Mouse (Mus musculus): ENCODE measurements around the gene Rsph14. TPM values are rescaled to one million over a fixed set of nuclear protein-coding genes. Genes with fewer than 3 reads are reported as not detected.

The Rsph14 gene
- polyA plus RNA-seq, 1 experiment = not detected

DNA sequence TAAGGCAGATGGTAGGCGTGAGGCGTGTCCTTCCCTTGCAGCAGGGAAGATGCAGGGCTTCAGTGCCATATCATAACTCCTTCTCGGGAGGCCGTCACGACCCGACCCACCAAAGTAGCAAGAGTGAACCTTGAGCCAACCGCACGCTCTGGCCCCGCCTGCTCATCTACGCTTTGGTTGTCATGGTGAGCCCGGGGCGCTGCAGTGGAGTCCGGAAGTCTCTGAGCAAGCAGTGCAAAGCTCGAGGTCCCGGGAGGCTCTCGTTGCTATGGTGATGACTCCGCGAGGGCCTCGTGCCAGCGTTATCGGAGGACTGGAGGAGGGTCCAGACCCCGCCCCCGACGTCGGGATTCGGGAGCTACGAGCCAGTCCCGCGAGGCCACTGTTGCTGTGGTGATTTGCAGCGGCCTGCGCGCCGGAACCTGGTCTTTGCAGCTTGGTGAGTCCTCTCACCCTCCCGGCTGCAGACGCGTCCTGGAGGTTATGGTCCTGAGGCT, 4.5 kb upstream of the Rsph14 start, which contains the start of gene Rab36:
Gene Rab36 (plus strand): TSS at position 176 of the 497 bp plus-strand sequence.
- Histone ChIP-seq H3K27me3 (replicated peaks; ENCODE audit: control insufficient read depth, insufficient read depth, low read length) (no peaks in the 10 kb centered on the region), H3K4me1 (ENCODE audit: control insufficient read depth, insufficient read depth, low read length) (no peaks in the 10 kb centered on the region), H3K36me3 (ENCODE audit: control insufficient read depth, insufficient read depth, low read length) (no peaks in the 10 kb centered on the region), H3K4me3 (ENCODE audit: insufficient read depth, low read depth, low read length) (peak within 1 kb of the TSS; percentile 56), H3K27ac (ENCODE audit: insufficient read depth, low read depth, low read length) (no peak within 1 kb of the TSS)
- TF ChIP-seq CTCF (conservative IDR thresholded peaks at IDR 0.05; ENCODE audit: insufficient read depth, insufficient read length, low read depth, low read length) = no peak
- 1% methylated on average over 36 of the region's 36 CpGs for WGBS
- peak; percentile 98 for DNase-seq

DNA sequence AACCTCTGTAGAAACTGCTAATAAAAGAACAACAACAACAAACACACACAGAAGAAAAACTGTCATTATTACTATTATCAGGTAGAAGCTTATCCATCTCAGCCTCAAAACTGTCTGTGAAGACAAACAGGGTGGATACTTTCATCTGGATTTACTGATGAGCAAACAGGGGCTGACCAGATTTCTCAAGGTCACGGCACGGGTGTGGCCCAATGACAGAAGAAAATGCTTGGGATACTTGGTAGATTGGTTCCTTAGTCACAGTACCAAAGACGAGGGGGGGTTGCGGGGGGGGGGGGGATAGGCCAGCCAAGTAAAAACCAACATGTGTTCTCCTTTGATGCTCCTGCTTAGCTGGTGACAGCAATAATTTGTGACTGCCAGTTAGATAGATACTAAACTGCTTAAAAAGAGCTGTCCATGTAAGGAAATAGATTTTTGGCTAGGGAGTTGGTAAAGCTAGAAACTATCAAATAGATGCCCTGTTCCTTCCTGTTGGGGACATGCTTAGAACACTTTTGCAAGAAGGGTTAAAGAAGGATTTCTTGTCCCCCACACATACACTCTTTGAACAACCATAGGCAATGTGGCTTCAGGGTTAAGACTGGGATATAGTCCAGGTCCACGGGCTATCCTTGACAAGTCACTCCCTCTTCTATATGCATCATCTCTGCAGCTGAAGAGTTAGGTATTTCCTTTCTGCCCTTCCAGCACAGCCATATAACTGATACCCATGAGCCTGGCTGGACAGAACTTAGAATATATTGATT, 856 bp downstream of the Rsph14 start:
- DNase-seq = no peak
- H3K36me3 ChIP-seq (ENCODE audit: control insufficient read depth, insufficient read depth, low read length) = no peaks in the 10 kb centered on the region
- TF ChIP-seq POLR2A (IDR thresholded peaks at IDR 0.05; ENCODE audit: low read depth, low read length) (no peak), CTCF (conservative IDR thresholded peaks at IDR 0.05; ENCODE audit: insufficient read depth, insufficient read length, low read depth, low read length) (no peak)
- no peaks in the 10 kb centered on the region for H3K4me1 ChIP-seq (ENCODE audit: control insufficient read depth, insufficient read depth, low read length)
- no peak overlapping the region for H3K27ac ChIP-seq (ENCODE audit: insufficient read depth, low read depth, low read length)
- H3K27me3 ChIP-seq (replicated peaks; ENCODE audit: control insufficient read depth, insufficient read depth, low read length) = no peaks in the 10 kb centered on the region
- 48% methylated on average over 5 of the region's 5 CpGs for WGBS
- no peak overlapping the region for H3K4me3 ChIP-seq (ENCODE audit: insufficient read depth, low read depth, low read length)

DNA sequence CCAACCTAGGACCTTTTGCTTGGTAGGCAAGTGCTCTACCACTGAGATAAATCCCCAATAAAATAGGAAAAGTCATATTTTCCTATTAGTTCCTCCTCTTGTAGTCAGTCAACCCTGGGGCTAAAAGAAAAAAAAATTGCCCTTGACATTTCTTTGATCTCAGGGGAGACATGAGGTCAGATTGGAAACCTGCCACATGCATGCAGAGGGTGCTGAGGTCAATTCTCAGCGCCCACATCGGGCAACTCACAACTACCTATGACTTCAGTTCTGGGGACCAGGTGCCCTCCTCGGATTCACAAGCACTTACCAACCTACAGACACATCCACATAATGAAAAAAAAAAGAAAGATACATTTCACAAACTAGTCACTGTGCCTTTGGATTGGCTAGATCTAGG, 2.2 kb downstream of the Rsph14 start:
- TF ChIP-seq CTCF (conservative IDR thresholded peaks at IDR 0.05; ENCODE audit: insufficient read depth, insufficient read length, low read depth, low read length) = no peak
- no peak for TF ChIP-seq POLR2A (IDR thresholded peaks at IDR 0.05; ENCODE audit: low read depth, low read length)
- Histone ChIP-seq H3K4me3 (ENCODE audit: insufficient read depth, low read depth, low read length) (no peak overlapping the region), H3K27me3 (replicated peaks; ENCODE audit: control insufficient read depth, insufficient read depth, low read length) (no peaks in the 10 kb centered on the region), H3K36me3 (ENCODE audit: control insufficient read depth, insufficient read depth, low read length) (no peaks in the 10 kb centered on the region), H3K27ac (ENCODE audit: insufficient read depth, low read depth, low read length) (no peak overlapping the region), H3K4me1 (ENCODE audit: control insufficient read depth, insufficient read depth, low read length) (no peaks in the 10 kb centered on the region)
- DNase-seq = no peak
- 71% methylated on average over 3 of the region's 3 CpGs for WGBS

DNA sequence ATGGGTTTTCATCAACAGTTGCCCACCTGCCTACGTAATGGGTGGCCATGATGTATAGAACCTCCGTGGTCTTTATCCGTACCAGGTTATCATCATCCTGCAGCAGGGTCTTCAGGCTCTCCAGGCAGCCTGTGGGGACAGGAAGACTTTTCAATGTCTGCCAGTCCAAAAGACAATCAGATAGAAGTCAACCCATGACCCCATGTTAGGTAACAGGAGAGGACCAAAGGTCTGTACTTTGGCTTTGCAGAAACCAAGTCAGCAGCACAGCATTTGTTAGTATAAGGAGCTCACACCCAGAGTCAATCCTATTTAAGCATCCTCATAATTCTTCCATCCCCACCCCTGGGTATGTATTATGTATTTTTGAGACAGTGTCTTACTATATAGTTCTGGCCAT, 2.7 kb downstream of the Rsph14 start:
- H3K27ac ChIP-seq (ENCODE audit: insufficient read depth, low read depth, low read length) = no peak overlapping the region
- WGBS = 97% methylated on average over 3 of the region's 3 CpGs
- H3K4me3 ChIP-seq (ENCODE audit: insufficient read depth, low read depth, low read length) = no peak overlapping the region
- no peaks in the 10 kb centered on the region for H3K4me1 ChIP-seq (ENCODE audit: control insufficient read depth, insufficient read depth, low read length)
- DNase-seq = no peak
- no peaks in the 10 kb centered on the region for H3K27me3 ChIP-seq (replicated peaks; ENCODE audit: control insufficient read depth, insufficient read depth, low read length)
- TF ChIP-seq POLR2A (IDR thresholded peaks at IDR 0.05; ENCODE audit: low read depth, low read length) (no peak), CTCF (conservative IDR thresholded peaks at IDR 0.05; ENCODE audit: insufficient read depth, insufficient read length, low read depth, low read length) (no peak)
- H3K36me3 ChIP-seq (ENCODE audit: control insufficient read depth, insufficient read depth, low read length) = no peaks in the 10 kb centered on the region

DNA sequence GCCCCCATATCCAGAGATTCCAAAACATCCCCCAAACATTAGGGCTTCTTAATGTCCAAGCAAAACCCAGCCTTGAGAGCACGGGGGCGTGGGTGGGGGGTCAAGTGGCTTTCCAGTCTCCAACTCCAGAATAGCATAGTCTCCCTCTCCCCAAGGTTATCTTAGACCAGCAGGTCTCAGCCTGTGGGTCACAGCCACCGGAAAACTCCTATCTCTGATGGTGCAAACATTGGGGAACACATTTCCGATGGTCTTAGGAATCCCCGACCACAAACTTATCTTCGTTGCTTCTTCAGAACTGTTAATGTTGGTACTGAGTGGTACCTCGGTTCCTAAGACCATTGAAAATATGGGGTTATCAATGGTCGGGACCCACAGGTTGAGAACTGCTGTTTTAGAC, 3.6 kb downstream of the Rsph14 start:
- Histone ChIP-seq H3K36me3 (ENCODE audit: control insufficient read depth, insufficient read depth, low read length) (no peaks in the 10 kb centered on the region), H3K27ac (ENCODE audit: insufficient read depth, low read depth, low read length) (no peak overlapping the region), H3K27me3 (replicated peaks; ENCODE audit: control insufficient read depth, insufficient read depth, low read length) (no peaks in the 10 kb centered on the region), H3K4me3 (ENCODE audit: insufficient read depth, low read depth, low read length) (no peak overlapping the region), H3K4me1 (ENCODE audit: control insufficient read depth, insufficient read depth, low read length) (no peaks in the 10 kb centered on the region)
- no peak for DNase-seq
- TF ChIP-seq POLR2A (IDR thresholded peaks at IDR 0.05; ENCODE audit: low read depth, low read length) = no peak
- 89% methylated on average over 8 of the region's 8 CpGs for WGBS

DNA sequence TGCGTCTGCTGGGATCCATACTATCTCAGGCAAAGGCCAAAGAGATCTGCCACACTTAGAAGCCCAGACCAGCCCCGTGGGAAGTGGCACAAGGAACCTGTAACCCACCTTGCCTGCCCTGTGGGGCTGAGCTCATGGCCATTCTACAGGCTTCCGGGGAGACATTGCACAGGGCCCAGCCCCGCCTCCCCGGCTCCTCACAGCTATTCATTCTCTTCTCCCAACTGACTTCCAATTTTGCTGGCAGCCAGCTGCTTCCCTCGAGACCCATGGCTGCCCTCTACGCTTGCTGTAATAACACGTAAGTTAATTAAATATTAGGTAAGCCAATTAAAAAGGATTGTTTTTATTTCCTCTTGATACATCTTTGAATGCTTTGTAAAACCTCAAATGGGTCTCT, 5.9 kb downstream of the Rsph14 start:
- Histone ChIP-seq H3K4me3 (ENCODE audit: insufficient read depth, low read depth, low read length) (no peak overlapping the region), H3K36me3 (ENCODE audit: control insufficient read depth, insufficient read depth, low read length) (no peaks in the 10 kb centered on the region), H3K27me3 (replicated peaks; ENCODE audit: control insufficient read depth, insufficient read depth, low read length) (no peaks in the 10 kb centered on the region), H3K27ac (ENCODE audit: insufficient read depth, low read depth, low read length) (no peak overlapping the region), H3K4me1 (ENCODE audit: control insufficient read depth, insufficient read depth, low read length) (no peaks in the 10 kb centered on the region)
- no peak for DNase-seq
- WGBS = 65% methylated on average over 8 of the region's 8 CpGs
- TF ChIP-seq POLR2A (IDR thresholded peaks at IDR 0.05; ENCODE audit: low read depth, low read length) (no peak), CTCF (conservative IDR thresholded peaks at IDR 0.05; ENCODE audit: insufficient read depth, insufficient read length, low read depth, low read length) (no peak)

DNA sequence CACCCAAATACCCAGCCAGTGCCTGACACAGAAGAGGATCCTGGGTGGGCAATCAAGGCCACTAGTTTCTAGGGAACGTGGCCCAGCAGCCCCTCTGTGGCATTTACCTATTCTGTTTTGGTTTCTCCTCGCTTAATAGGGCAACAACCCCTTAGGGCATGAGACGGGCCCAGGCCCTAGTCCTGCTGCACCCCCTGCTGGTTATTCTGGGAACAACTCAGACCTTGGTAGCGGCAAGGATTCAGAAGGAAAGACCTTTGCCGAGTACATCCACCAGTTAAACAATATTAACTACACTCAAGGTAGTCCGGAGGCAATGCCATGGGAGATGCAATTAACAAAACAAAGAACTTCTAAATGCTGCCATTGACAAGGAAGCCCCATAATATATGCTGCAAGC, 11.2 kb downstream of the Rsph14 start:
- peak; percentile 70 for DNase-seq
- H3K27me3 ChIP-seq (replicated peaks; ENCODE audit: control insufficient read depth, insufficient read depth, low read length) = no peaks in the 10 kb centered on the region
- no peak overlapping the region for H3K27ac ChIP-seq (ENCODE audit: insufficient read depth, low read depth, low read length)
- 12% methylated on average over 6 of the region's 6 CpGs for WGBS
- TF ChIP-seq POLR2A (IDR thresholded peaks at IDR 0.05; ENCODE audit: low read depth, low read length) = no peak
- peak; percentile 89 for TF ChIP-seq CTCF (conservative IDR thresholded peaks at IDR 0.05; ENCODE audit: insufficient read depth, insufficient read length, low read depth, low read length)
- H3K4me1 ChIP-seq (ENCODE audit: control insufficient read depth, insufficient read depth, low read length) = no peaks in the 10 kb centered on the region
- H3K36me3 ChIP-seq (ENCODE audit: control insufficient read depth, insufficient read depth, low read length) = no peaks in the 10 kb centered on the region
- H3K4me3 ChIP-seq (ENCODE audit: insufficient read depth, low read depth, low read length) = no peak overlapping the region
